In genomic region chr7:45461781-45462180, GRCm38 (mm10) we compare ENCODE assay signal across 11 mouse cellular contexts. TPM values are rescaled to one million over a fixed set of nuclear protein-coding genes. Genes with fewer than 3 reads are reported as not detected.
DNase-seq lines count a peak whose midpoint lies in the region; ATAC-seq and TF ChIP-seq lines count a peak whose summit lies in the region.
"Had no signal": no experiment of that assay in that cellular context is flagged by ENCODE, and none has a peak within 500 bp of the region (broad histone marks: within the 10 kb centered on the region; RNA-seq: fewer than 3 reads in every experiment).

No protein-coding gene starts in this region.

- H3K9me3 ChIP-seq in heart, embryonic 13.5 days, result no peaks in the 10 kb centered on the region
- no peaks in the 10 kb centered on the region for H3K9me3 ChIP-seq in midbrain, embryonic 12.5 days
- no peaks in the 10 kb centered on the region for H3K9me3 ChIP-seq in midbrain, embryonic 16.5 days (replicated peaks; ENCODE audit: control insufficient read depth, low read length, poor library complexity, severe bottlenecking)
- H3K9me3 ChIP-seq in hindbrain, postnatal 0 days (ENCODE audit: low read length), result no peaks in the 10 kb centered on the region
- H3K9me3 ChIP-seq in stomach, embryonic 16.5 days (replicated peaks; ENCODE audit: control insufficient read depth, low read length), result no peaks in the 10 kb centered on the region

- peak overlapping the region; percentile 25 for H3K4me3 ChIP-seq in heart, embryonic 13.5 days
- no peak overlapping the region for H3K4me3 ChIP-seq in midbrain, embryonic 12.5 days
- H3K4me3 ChIP-seq in midbrain, embryonic 16.5 days (ENCODE audit: low read depth, low read length), result no peak overlapping the region
- no peak overlapping the region for H3K4me3 ChIP-seq in hindbrain, postnatal 0 days (ENCODE audit: low read length)
- H3K4me3 ChIP-seq in stomach, embryonic 16.5 days (replicated peaks; ENCODE audit: low read length), result no peak overlapping the region

- WGBS in heart, embryonic 13.5 days, result 84% methylated on average over 4 of the region's 4 CpGs
- WGBS in midbrain, embryonic 12.5 days, result 95% methylated on average over 4 of the region's 4 CpGs
- 93% methylated on average over 4 of the region's 4 CpGs for WGBS in midbrain, embryonic 16.5 days
- WGBS in hindbrain, postnatal 0 days, result 86% methylated on average over 4 of the region's 4 CpGs
- WGBS in stomach, embryonic 16.5 days, result 83% methylated on average over 4 of the region's 4 CpGs

- H3K36me3 ChIP-seq in heart, embryonic 13.5 days, result peaks cover 62% of the 10 kb centered on the region
- H3K36me3 ChIP-seq in midbrain, embryonic 12.5 days, result peaks cover 60% of the 10 kb centered on the region
- H3K36me3 ChIP-seq in midbrain, embryonic 16.5 days (ENCODE audit: control insufficient read depth, insufficient read depth, low read length), result peaks cover 32% of the 10 kb centered on the region
- H3K36me3 ChIP-seq in hindbrain, postnatal 0 days (ENCODE audit: insufficient read depth, low read length), result peaks cover 13% of the 10 kb centered on the region
- H3K36me3 ChIP-seq in stomach, embryonic 16.5 days (ENCODE audit: control insufficient read depth, insufficient read depth, low read length), result peaks cover 8% of the 10 kb centered on the region; the same call in 1 of the 2 replicates

- peak overlapping the region; percentile 50; the same call in 1 of the 2 replicates for H3K9ac ChIP-seq in heart, embryonic 13.5 days
- H3K9ac ChIP-seq in midbrain, embryonic 12.5 days (replicated peaks), result no peak overlapping the region
- no peak overlapping the region for H3K9ac ChIP-seq in midbrain, embryonic 16.5 days (ENCODE audit: low read depth, low read length)
- no peak overlapping the region for H3K9ac ChIP-seq in hindbrain, postnatal 0 days (replicated peaks; ENCODE audit: low read length)
- no peak overlapping the region for H3K9ac ChIP-seq in stomach, embryonic 16.5 days (ENCODE audit: low read length)

- TF ChIP-seq CTCF in hindbrain, postnatal 0 days (IDR thresholded peaks at IDR 0.05; ENCODE audit: low read depth), result no peak

- peaks cover 53% of the 10 kb centered on the region for H3K4me1 ChIP-seq in heart, embryonic 13.5 days
- peaks cover 50% of the 10 kb centered on the region for H3K4me1 ChIP-seq in midbrain, embryonic 12.5 days
- peaks cover 43% of the 10 kb centered on the region for H3K4me1 ChIP-seq in midbrain, embryonic 16.5 days (ENCODE audit: control insufficient read depth, insufficient read depth, low read length)
- H3K4me1 ChIP-seq in hindbrain, postnatal 0 days (ENCODE audit: insufficient read depth, low read length), result peaks cover 26% of the 10 kb centered on the region
- peaks cover 38% of the 10 kb centered on the region for H3K4me1 ChIP-seq in stomach, embryonic 16.5 days (ENCODE audit: control insufficient read depth, insufficient read depth, low read length)

- H3K27me3 ChIP-seq in heart, embryonic 13.5 days (replicated peaks), result no peaks in the 10 kb centered on the region
- no peaks in the 10 kb centered on the region for H3K27me3 ChIP-seq in midbrain, embryonic 12.5 days
- no peaks in the 10 kb centered on the region for H3K27me3 ChIP-seq in midbrain, embryonic 16.5 days (ENCODE audit: control insufficient read depth, insufficient read depth, low read depth, low read length)
- H3K27me3 ChIP-seq in hindbrain, postnatal 0 days (ENCODE audit: insufficient read depth, low read length), result no peaks in the 10 kb centered on the region
- H3K27me3 ChIP-seq in stomach, embryonic 16.5 days (ENCODE audit: control insufficient read depth, insufficient read depth, low read length), result no peaks in the 10 kb centered on the region

- H3K27ac ChIP-seq in heart, embryonic 13.5 days (replicated peaks), result peak overlapping the region; percentile 96
- peak overlapping the region; percentile 93 for H3K27ac ChIP-seq in midbrain, embryonic 12.5 days (replicated peaks)
- H3K27ac ChIP-seq in midbrain, embryonic 16.5 days (ENCODE audit: low read length), result no peak overlapping the region
- peak overlapping the region; percentile 38; the same call in 1 of the 2 replicates for H3K27ac ChIP-seq in hindbrain, postnatal 0 days
- peak overlapping the region; percentile 93 for H3K27ac ChIP-seq in stomach, embryonic 16.5 days (ENCODE audit: low read length)

- DNase-seq in heart, postnatal 36 days, result no peak
- no peak for DNase-seq in hindbrain, postnatal 0 days (ENCODE audit: low spot score)
- no peak for DNase-seq in frontal cortex, postnatal 25 days (ENCODE audit: low spot score in 2 of 2)
- no peak for DNase-seq in adrenal gland, postnatal 14 days
- DNase-seq: adrenal gland, postnatal 25 days had no signal

- peak overlapping the region; percentile 69 for H3K4me2 ChIP-seq in heart, embryonic 13.5 days
- H3K4me2 ChIP-seq in midbrain, embryonic 12.5 days (replicated peaks), result no peak overlapping the region
- H3K4me2 ChIP-seq in midbrain, embryonic 16.5 days (ENCODE audit: low read length), result no peak overlapping the region
- no peak overlapping the region for H3K4me2 ChIP-seq in hindbrain, postnatal 0 days (ENCODE audit: low read depth, low read length)
- H3K4me2 ChIP-seq in stomach, embryonic 16.5 days (ENCODE audit: low read depth, low read length), result no peak overlapping the region

- no peak for ATAC-seq in heart, embryonic 13.5 days (ENCODE audit: extremely low read depth, insufficient number of reproducible peaks, low FRiP score, low TSS enrichment)
- no peak for ATAC-seq in midbrain, embryonic 12.5 days (ENCODE audit: low FRiP score, low read depth)
- ATAC-seq in midbrain, embryonic 16.5 days, result no peak
- ATAC-seq in hindbrain, postnatal 0 days, result no peak
- ATAC-seq in stomach, embryonic 16.5 days (ENCODE audit: insufficient read depth, low FRiP score), result no peak

- intact Hi-C loops in heart, postnatal 36 days (cut with DNase I), result no loop called here

RNA-seq across cellular contexts. Expression of gene Ftl1, which starts 2.1 kb away (rescaled TPM):
- polyA plus RNA-seq in heart, embryonic 13.5 days (2015; fragmentation: Nextera tagmentation; extraction: Ambion mirVana), result 5,089 and 5,516 TPM in 2 replicates
- total RNA-seq in heart, postnatal 36 days (2021), result 100 to 1,000 TPM; 246 to 262 TPM
- 5,715 and 6,077 TPM in 2 replicates for polyA plus RNA-seq in midbrain, embryonic 12.5 days (2016; fragmentation: Nextera tagmentation; extraction: Ambion mirVana)
- polyA plus RNA-seq in midbrain, embryonic 16.5 days (2015; fragmentation: Nextera tagmentation; extraction: Ambion mirVana), result 5,323 and 5,449 TPM in 2 replicates
- 2,068 and 2,255 TPM in 2 replicates for total RNA-seq in hindbrain, postnatal 0 days (2014; rRNA removed)
- 4,654 and 4,668 TPM in 2 replicates for polyA plus RNA-seq in hindbrain, postnatal 0 days (2015; fragmentation: Nextera tagmentation; extraction: Ambion mirVana)
- 4,462 and 4,467 TPM in 2 replicates for polyA plus RNA-seq in stomach, embryonic 16.5 days (2015; fragmentation: Nextera tagmentation; extraction: Ambion mirVana)
- total RNA-seq in adrenal gland, postnatal 14 days (2021), result 638 and 688 TPM in 2 replicates

RNA-seq across cellular contexts. Expression of gene Bax, which starts 4.9 kb away (rescaled TPM):
- 124 and 139 TPM in 2 replicates for polyA plus RNA-seq in heart, embryonic 13.5 days (2015; fragmentation: Nextera tagmentation; extraction: Ambion mirVana)
- total RNA-seq in heart, postnatal 36 days (2021), result 10 to 100 TPM; 26.9 to 28.5 TPM
- polyA plus RNA-seq in midbrain, embryonic 12.5 days (2016; fragmentation: Nextera tagmentation; extraction: Ambion mirVana), result 241 and 250 TPM in 2 replicates
- 232 and 243 TPM in 2 replicates for polyA plus RNA-seq in midbrain, embryonic 16.5 days (2015; fragmentation: Nextera tagmentation; extraction: Ambion mirVana)
- total RNA-seq in hindbrain, postnatal 0 days (2014; rRNA removed), result 117 and 131 TPM in 2 replicates
- 253 and 264 TPM in 2 replicates for polyA plus RNA-seq in hindbrain, postnatal 0 days (2015; fragmentation: Nextera tagmentation; extraction: Ambion mirVana)
- polyA plus RNA-seq in stomach, embryonic 16.5 days (2015; fragmentation: Nextera tagmentation; extraction: Ambion mirVana), result 116 and 142 TPM in 2 replicates
- 54.4 and 60.0 TPM in 2 replicates for total RNA-seq in adrenal gland, postnatal 14 days (2021)

RNA-seq across cellular contexts. Expression of gene Tulp2, which starts 19.9 kb away (rescaled TPM):
- polyA plus RNA-seq in heart, embryonic 13.5 days (2015; fragmentation: Nextera tagmentation; extraction: Ambion mirVana), result 0.74 and 1.0 TPM in 2 replicates
- under 1 TPM in 1 of 2 experiments, not detected in 1; 0.16 TPM for total RNA-seq in heart, postnatal 36 days (2021)
- polyA plus RNA-seq in midbrain, embryonic 12.5 days (2016; fragmentation: Nextera tagmentation; extraction: Ambion mirVana), result 0.22 TPM in 2 replicates
- 0.15 and 0.16 TPM in 2 replicates for polyA plus RNA-seq in midbrain, embryonic 16.5 days (2015; fragmentation: Nextera tagmentation; extraction: Ambion mirVana)
- total RNA-seq in hindbrain, postnatal 0 days (2014; rRNA removed), result 0.21 TPM in 1 of 2 replicates, not detected in the other
- polyA plus RNA-seq in hindbrain, postnatal 0 days (2015; fragmentation: Nextera tagmentation; extraction: Ambion mirVana), result 0.21 and 0.57 TPM in 2 replicates
- polyA plus RNA-seq in stomach, embryonic 16.5 days (2015; fragmentation: Nextera tagmentation; extraction: Ambion mirVana), result 1.4 and 1.5 TPM in 2 replicates
- total RNA-seq in adrenal gland, postnatal 14 days (2021), result 0.49 and 1.1 TPM in 2 replicates
- total RNA-seq: common myeloid progenitor, adult 5-6 weeks had no signal

RNA-seq across cellular contexts. Expression of gene Ruvbl2, which starts 23.9 kb away (rescaled TPM):
- 80.6 and 85.6 TPM in 2 replicates for polyA plus RNA-seq in heart, embryonic 13.5 days (2015; fragmentation: Nextera tagmentation; extraction: Ambion mirVana)
- total RNA-seq in heart, postnatal 36 days (2021), result 10 to 100 TPM; 22.5 to 23.7 TPM
- 140 and 153 TPM in 2 replicates for polyA plus RNA-seq in midbrain, embryonic 12.5 days (2016; fragmentation: Nextera tagmentation; extraction: Ambion mirVana)
- polyA plus RNA-seq in midbrain, embryonic 16.5 days (2015; fragmentation: Nextera tagmentation; extraction: Ambion mirVana), result 103 and 110 TPM in 2 replicates
- 147 and 161 TPM in 2 replicates for total RNA-seq in hindbrain, postnatal 0 days (2014; rRNA removed)
- polyA plus RNA-seq in hindbrain, postnatal 0 days (2015; fragmentation: Nextera tagmentation; extraction: Ambion mirVana), result 82.9 and 88.9 TPM in 2 replicates
- 115 and 118 TPM in 2 replicates for polyA plus RNA-seq in stomach, embryonic 16.5 days (2015; fragmentation: Nextera tagmentation; extraction: Ambion mirVana)
- total RNA-seq in adrenal gland, postnatal 14 days (2021), result 55.5 and 62.8 TPM in 2 replicates

RNA-seq across cellular contexts. Expression of gene Gm45808, which starts 24.8 kb away (rescaled TPM):
- not detected in 2 replicates for polyA plus RNA-seq in heart, embryonic 13.5 days (2015; fragmentation: Nextera tagmentation; extraction: Ambion mirVana)
- total RNA-seq in heart, postnatal 36 days (2021), result 1 to 10 TPM; 5.4 to 5.8 TPM
- not detected in 2 replicates for polyA plus RNA-seq in midbrain, embryonic 12.5 days (2016; fragmentation: Nextera tagmentation; extraction: Ambion mirVana)
- not detected in 2 replicates for polyA plus RNA-seq in midbrain, embryonic 16.5 days (2015; fragmentation: Nextera tagmentation; extraction: Ambion mirVana)
- total RNA-seq in hindbrain, postnatal 0 days (2014; rRNA removed), result not detected in 2 replicates
- polyA plus RNA-seq in hindbrain, postnatal 0 days (2015; fragmentation: Nextera tagmentation; extraction: Ambion mirVana), result not detected in 2 replicates
- not detected in 2 replicates for polyA plus RNA-seq in stomach, embryonic 16.5 days (2015; fragmentation: Nextera tagmentation; extraction: Ambion mirVana)
- 24.6 and 31.2 TPM in 2 replicates for total RNA-seq in adrenal gland, postnatal 14 days (2021)
- total RNA-seq: common myeloid progenitor, adult 5-6 weeks had no signal
- polyA plus RNA-seq: heart, embryonic 16.5 days had no signal
